Mouse (Mus musculus) olfactory bulb, adult 2 months (tissue): ENCODE data around the gene Slc38a7.

Experiments used
- CTCF ChIP-seq: fragments of 200-500 bp; IDR thresholded peaks from 2 replicates; pipeline ENCODE4 v1.5.1; 2012; ENCODE audit warnings: low read depth, mild to moderate bottlenecking, low read length, moderate library complexity; ENCODE audit not compliant: insufficient read depth
- POLR2A ChIP-seq: fragments of 200-500 bp; IDR thresholded peaks from 2 replicates; pipeline ENCODE4 v1.6.1; 2012; ENCODE audit warnings: mild to moderate bottlenecking, low read depth, low read length, moderate library complexity; ENCODE audit not compliant: insufficient read depth

DNA sequence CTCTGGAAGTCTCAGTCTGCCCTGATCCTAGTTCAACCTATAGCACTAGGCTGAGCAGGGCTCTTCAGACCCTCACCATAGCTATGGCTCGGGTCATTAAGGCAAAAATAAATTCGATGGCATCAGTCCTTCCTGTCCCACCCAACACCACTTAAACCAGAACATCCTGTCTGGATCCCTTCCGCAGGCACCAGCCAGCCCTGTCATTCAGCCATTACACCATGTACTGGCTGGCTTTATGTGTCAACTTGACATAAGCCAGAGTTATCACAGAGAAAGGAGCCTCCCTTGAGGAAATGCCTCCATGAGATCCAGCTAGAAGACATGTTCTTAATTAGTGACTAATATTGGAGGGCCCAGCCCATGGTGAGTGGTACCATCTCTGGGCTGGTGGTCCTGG, 30.6 kb downstream of the Slc38a7 start:
- no peak for TF ChIP-seq POLR2A
- TF ChIP-seq CTCF, result no peak
